Mouse (Mus musculus) mouse embryonic stem cell (cell line): ENCODE measurements around the gene Cpeb4.

Experiments used
- in situ Hi-C, 2 experiments: fragments of 300-500 bp; cut with MboI; formaldehyde crosslinking; loops; 1 replicate in 1 of 2; 3 replicates in 1 of 2; pipeline ENCODE4 v1.14.3; 2019 to 2020; ENCODE audit warnings: low sequenced_read_pairs in 2 of 2, low pct_unique_long_range_greater_than_20kb in 1 of 2, mixed read lengths in 1 of 2; ENCODE audit not compliant: unreplicated experiment in 1 of 2

Gene Cpeb4

GRCm38 (mm10) chr11:31885765-31886164, 13.8 kb downstream of the Cpeb4 start:
- in situ Hi-C loops: no loop called here

- in situ Hi-C loops: no loop called here
Observed at GRCm38 (mm10) chr11:31888229-31888628, 16.2 kb downstream of the Cpeb4 start.

GRCm38 (mm10) chr11:31892152-31892551, 20.1 kb downstream of the Cpeb4 start:
- in situ Hi-C loops: no loop called here

GRCm38 (mm10) chr11:31893639-31894038, 21.6 kb downstream of the Cpeb4 start:
- in situ Hi-C loops: no loop called here

GRCm38 (mm10) chr11:31896065-31896792, 24.2 kb downstream of the Cpeb4 start:
- in situ Hi-C loops: no loop called here

- in situ Hi-C loops: no loop called here
Observed at GRCm38 (mm10) chr11:31896905-31897304, 24.9 kb downstream of the Cpeb4 start.

GRCm38 (mm10) chr11:31899166-31899565, 27.2 kb downstream of the Cpeb4 start:
- in situ Hi-C loops: no loop called here

- in situ Hi-C loops: no loop called here
Observed at GRCm38 (mm10) chr11:31900736-31901135, 28.7 kb downstream of the Cpeb4 start.

- in situ Hi-C loops: no loop called here
Observed at GRCm38 (mm10) chr11:31902251-31903001, 30.4 kb downstream of the Cpeb4 start.

GRCm38 (mm10) chr11:31906499-31906898, 34.5 kb downstream of the Cpeb4 start:
- in situ Hi-C loops: no loop called here

GRCm38 (mm10) chr11:31907650-31908049, 35.6 kb downstream of the Cpeb4 start:
- in situ Hi-C loops: no loop called here

- in situ Hi-C loops: no loop called here
Observed at GRCm38 (mm10) chr11:31912958-31913357, 40.9 kb downstream of the Cpeb4 start.

- in situ Hi-C loops: no loop called here
Observed at GRCm38 (mm10) chr11:31917769-31918168, 45.8 kb downstream of the Cpeb4 start.

GRCm38 (mm10) chr11:31930051-31930450, 58.0 kb downstream of the Cpeb4 start:
- in situ Hi-C loops: no loop called here

- in situ Hi-C loops: no loop called here
Observed at GRCm38 (mm10) chr11:31935652-31936051, 63.6 kb downstream of the Cpeb4 start.

- in situ Hi-C loops: no loop called here
Observed at GRCm38 (mm10) chr11:31936910-31937525, 65.0 kb downstream of the Cpeb4 start.

GRCm38 (mm10) chr11:31940898-31941639, 69.1 kb downstream of the Cpeb4 start:
- in situ Hi-C loops: no loop called here

- in situ Hi-C loops: no loop called here
Observed at GRCm38 (mm10) chr11:31941640-31942638, 69.9 kb downstream of the Cpeb4 start.
